Mouse (Mus musculus): ENCODE data around the gene Gne.

DNA sequence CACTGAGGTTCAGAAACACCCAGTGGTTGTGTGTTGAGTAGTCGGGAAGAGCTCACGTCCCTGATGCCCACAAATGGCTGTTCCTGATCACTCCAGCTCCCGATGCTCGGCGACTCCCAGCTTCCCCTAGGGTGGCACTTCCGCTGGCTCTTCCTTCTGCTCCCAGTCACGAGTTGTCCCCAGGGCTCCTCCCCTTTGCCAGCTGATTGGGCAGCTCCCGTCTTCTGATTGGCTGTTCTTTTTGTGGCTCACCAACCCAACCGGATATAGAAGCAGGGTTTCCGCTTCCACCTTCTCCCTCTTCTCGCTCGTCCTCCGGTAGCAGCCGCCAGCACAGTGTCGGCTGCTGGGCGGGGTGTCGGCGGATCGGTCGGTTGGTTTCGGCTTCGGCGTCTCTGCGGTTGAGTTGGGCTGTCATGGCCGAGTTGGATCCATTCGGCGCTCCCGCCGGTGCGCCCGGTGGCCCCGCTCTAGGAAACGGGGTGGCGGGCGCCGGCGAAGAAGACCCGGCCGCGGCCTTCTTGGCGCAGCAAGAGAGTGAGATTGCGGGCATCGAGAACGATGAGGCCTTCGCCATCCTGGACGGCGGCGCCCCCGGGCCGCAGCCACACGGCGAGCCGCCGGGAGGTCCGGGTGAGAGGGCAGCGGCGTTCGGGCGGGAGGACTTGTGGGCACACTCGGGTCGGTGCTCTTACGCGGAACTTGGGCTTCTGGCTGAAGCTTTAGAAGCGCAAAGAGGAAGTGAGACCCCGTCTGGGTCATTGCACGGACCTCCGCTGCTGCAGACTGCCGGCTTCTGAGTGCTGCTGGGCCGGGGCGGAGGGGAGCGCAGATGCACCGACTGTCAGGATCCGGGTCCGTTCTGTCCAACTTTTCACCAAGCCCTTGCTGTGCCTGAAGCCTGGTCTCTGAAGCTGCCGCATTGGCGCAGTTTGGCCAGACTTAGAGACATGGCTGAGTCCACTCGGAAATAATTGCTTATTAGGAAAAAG is 71.3 kb downstream of the Gne start:
- TF ChIP-seq POLR2A (IDR thresholded peaks at IDR 0.05; ENCODE audit: borderline replicate concordance, low read depth, low read length) (peak; percentile 65), CTCF (IDR thresholded peaks at IDR 0.05; ENCODE audit: low read depth, low read length) (no peak)
